Mouse (Mus musculus) gastrocnemius, postnatal 14 days (tissue): Measurements from ENCODE around the gene Map3k11. TPM values are rescaled to one million over a fixed set of nuclear protein-coding genes. Genes with fewer than 3 reads are reported as not detected.

ENCODE experiments used
- microRNA-seq, 2 experiments: library from miRNA; unstranded; fragments of <30 nt; microRNA quantifications; one replicate each; pipeline ENCODE4 v1.2.0; 2021
- total RNA-seq, 2 experiments: library from RNA; stranded (reverse); gene quantifications; 2 replicates each; pipeline ENCODE4 v1.2.3; 2021

The Map3k11 gene
- total RNA-seq, 2 experiments from 2014 or later = 16.7 TPM

Small RNAs within 50 kb of the gene (microRNA-seq; reads per million reads assigned to microRNA genes)
- gene Mir6987 = 0 to 0.32 reads per million in 2 experiments

Other genes starting within 250 kb of the Map3k11 start
- gene Fosl1, start 241.2 kb upstream of the Map3k11 start, total RNA-seq = not detected
- 1 to 10 TPM; 6.4 to 7.2 TPM for gene Ccdc85b, start 230.8 kb upstream of the Map3k11 start, total RNA-seq
- 10 to 100 TPM; 42.0 to 44.8 TPM for gene Fibp, start 228.1 kb upstream of the Map3k11 start, total RNA-seq
- gene Ctsw, start 220.2 kb upstream of the Map3k11 start, total RNA-seq = not detected
- 10 to 100 TPM; 14.8 to 21.3 TPM for gene Efemp2, start 214.8 kb upstream of the Map3k11 start, total RNA-seq
- 10 to 100 TPM; 23.5 to 27.0 TPM for gene Mus81, start 200.3 kb upstream of the Map3k11 start, total RNA-seq
- gene Cfl1, start 198.3 kb upstream of the Map3k11 start, total RNA-seq = 100 to 1,000 TPM; 172 to 240 TPM
- under 1 TPM; 0.41 to 0.82 TPM for gene 1700020D05Rik, start 185.0 kb upstream of the Map3k11 start, total RNA-seq
- gene Snx32, start 178.2 kb upstream of the Map3k11 start, total RNA-seq = 1 to 10 TPM; 5.7 to 6.5 TPM
- gene Ovol1, start 128.1 kb upstream of the Map3k11 start, total RNA-seq = not detected
- gene Ap5b1, start 120.7 kb upstream of the Map3k11 start, total RNA-seq = 1 to 10 TPM; 1.8 to 2.4 TPM
- gene Rnaseh2c, start 86.9 kb upstream of the Map3k11 start, total RNA-seq = 10 to 100 TPM; 39.1 to 46.1 TPM
- 10 to 100 TPM; 22.0 to 25.9 TPM for gene Kat5, start 78.5 kb upstream of the Map3k11 start, total RNA-seq
- gene Rela, start 51.3 kb upstream of the Map3k11 start, total RNA-seq = 10 to 100 TPM; 17.1 to 21.9 TPM
- 10 to 100 TPM; 19.3 to 22.4 TPM for gene Sipa1, start 25.0 kb upstream of the Map3k11 start, total RNA-seq
- gene Pcnx3, start 166 bp downstream of the Map3k11 start, total RNA-seq = 10 to 100 TPM; 15.3 to 17.6 TPM
- not detected for gene Kcnk7, start 15.6 kb downstream of the Map3k11 start, total RNA-seq
- 100 to 1,000 TPM; 246 to 269 TPM for gene Ehbp1l1, start 37.6 kb downstream of the Map3k11 start, total RNA-seq
- 10 to 100 TPM; 29.6 to 32.9 TPM for gene Fam89b, start 40.9 kb downstream of the Map3k11 start, total RNA-seq
- 10 to 100 TPM; 57.0 to 66.4 TPM for gene Ltbp3, start 52.2 kb downstream of the Map3k11 start, total RNA-seq
- 10 to 100 TPM; 56.8 to 64.9 TPM for gene Scyl1, start 82.7 kb downstream of the Map3k11 start, total RNA-seq
- 1 to 10 TPM; 7.1 to 7.7 TPM for gene Frmd8, start 186.5 kb downstream of the Map3k11 start, total RNA-seq
- gene Slc25a45, start 189.1 kb downstream of the Map3k11 start, total RNA-seq = 1 to 10 TPM; 2.1 to 2.3 TPM
- gene Tigd3, start 205.4 kb downstream of the Map3k11 start, total RNA-seq = under 1 TPM; 0.42 to 0.66 TPM
- 10 to 100 TPM; 71.9 to 78.2 TPM for gene Dpf2, start 224.3 kb downstream of the Map3k11 start, total RNA-seq
- 10 to 100 TPM; 14.4 to 18.3 TPM for gene Cdc42ep2, start 236.1 kb downstream of the Map3k11 start, total RNA-seq